Mouse (Mus musculus) midbrain, embryonic 10.5 days (tissue): ENCODE results near the gene Gm20388. TPM values are rescaled to one million over a fixed set of nuclear protein-coding genes. Genes with fewer than 3 reads are reported as not detected.

Experiments used
- DNase-seq: peaks from one replicate; pipeline ENCODE4 v3.0.0-alpha.2; 2017; ENCODE audit warnings: low spot score
- H3K27ac ChIP-seq: fragments of 300-500 bp; sonication (generic); replicated peaks from 2 replicates; pipeline ENCODE4 v1.5.1; 2016; ENCODE audit warnings: mild to moderate bottlenecking
- H3K27me3 ChIP-seq: fragments of 300-500 bp; sonication (generic); 2 replicates; pipeline ENCODE4 v1.6.1; 2016; ENCODE audit warnings: low read depth, mild to moderate bottlenecking; ENCODE audit not compliant: poor library complexity, severe bottlenecking
- H3K36me3 ChIP-seq: fragments of 300-500 bp; sonication (generic); 2 replicates; pipeline ENCODE4 v1.6.1; 2016; ENCODE audit warnings: mild to moderate bottlenecking, moderate library complexity
- H3K4me1 ChIP-seq: fragments of 300-500 bp; sonication (generic); 2 replicates; pipeline ENCODE4 v1.6.1; 2016
- H3K4me3 ChIP-seq: fragments of 300-500 bp; sonication (generic); 2 replicates; pipeline ENCODE4 v1.5.1; 2016; ENCODE audit warnings: mild to moderate bottlenecking, moderate library complexity
- H3K9me3 ChIP-seq: fragments of 300-500 bp; sonication (generic); replicated peaks from 2 replicates; pipeline ENCODE4 v1.6.1; 2016; ENCODE audit warnings: mild to moderate bottlenecking
- WGBS: fragments of 180-500 bp; shearing (Covaris S2); methylation state at CpG from one replicate; pipeline ENCODE4 v1.1.7; 2016; 5-methylcytosine and 5-hydroxymethylcytosine counted together
- polyA plus RNA-seq: library from polyadenylated mRNA; unstranded; fragments of >200 nt; fragmentation: Nextera tagmentation; extraction: Ambion mirVana; gene quantifications from 2 replicates; pipeline ENCODE4 v1.2.1, GENCODE M21; 2016

The Gm20388 gene
- 7.1 and 7.3 TPM in 2 replicates for polyA plus RNA-seq

GRCm38 (mm10) chr8:119910547-119911257, at the start of gene Gm20388:
Gm20388 (plus strand) TSS chr8:119910841.
- Histone ChIP-seq H3K27ac (peak within 1 kb of the TSS; percentile 97), H3K9me3 (no peaks in the 10 kb centered on the region), H3K4me1 (peaks cover 55% of the 10 kb centered on the region), H3K4me3 (peak within 1 kb of the TSS; percentile 85), H3K36me3 (peaks cover 2% of the 10 kb centered on the region; the same call in 1 of the 2 replicates), H3K27me3 (peaks cover 6% of the 10 kb centered on the region)
- WGBS, result under 1% methylated on average over 82 of the region's 97 CpGs
- DNase-seq, result peak; percentile 92

DNA sequence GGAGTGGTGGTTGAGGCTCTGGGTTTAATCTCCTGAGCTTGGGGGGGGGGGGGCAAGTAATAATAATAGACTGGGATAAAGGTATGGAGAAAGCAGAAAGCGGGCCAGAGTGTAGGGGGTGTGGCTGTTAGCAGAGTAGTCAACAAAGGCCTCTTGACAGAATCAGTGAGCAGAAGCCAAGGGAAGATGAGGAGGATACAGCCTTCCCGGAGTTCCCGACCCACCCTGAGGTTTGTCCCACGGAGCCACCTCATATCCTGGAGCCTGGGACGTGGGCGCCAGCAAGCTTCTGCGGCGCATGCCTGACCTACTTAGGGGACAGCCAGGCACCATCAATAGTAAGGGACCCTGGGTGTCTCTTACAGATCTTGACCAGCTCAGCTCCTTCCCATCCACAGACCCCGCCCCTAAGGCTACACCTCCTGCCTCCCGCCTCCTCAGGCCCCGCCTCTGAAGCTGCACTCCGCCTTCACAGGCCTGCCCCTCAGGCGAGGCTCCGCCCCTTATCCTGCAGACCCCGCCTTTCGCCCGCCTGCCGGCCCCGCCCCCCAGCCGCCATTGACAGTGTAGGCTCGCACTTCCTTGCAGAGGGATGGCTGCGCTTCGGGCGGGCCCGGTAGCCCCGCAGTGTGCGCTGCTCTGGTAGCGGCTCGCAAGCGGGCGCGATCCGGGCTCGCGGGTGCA, 48.8 kb upstream of the Gm20388 start, which contains the start of gene Klhl36:
Gene Klhl36, plus strand, starts transcription at position 561 of the 684 bp plus-strand sequence.
- WGBS, result 2% methylated on average over 35 of the region's 35 CpGs
- H3K27me3 ChIP-seq, result peaks cover 51% of the 10 kb centered on the region
- H3K4me1 ChIP-seq, result peaks cover 40% of the 10 kb centered on the region
- DNase-seq, result peak; percentile 98
- peak within 1 kb of the TSS; percentile 76 for H3K4me3 ChIP-seq
- peak within 1 kb of the TSS; percentile 83 for H3K27ac ChIP-seq
- H3K36me3 ChIP-seq, result no peaks in the 10 kb centered on the region
- H3K9me3 ChIP-seq, result no peaks in the 10 kb centered on the region

DNA sequence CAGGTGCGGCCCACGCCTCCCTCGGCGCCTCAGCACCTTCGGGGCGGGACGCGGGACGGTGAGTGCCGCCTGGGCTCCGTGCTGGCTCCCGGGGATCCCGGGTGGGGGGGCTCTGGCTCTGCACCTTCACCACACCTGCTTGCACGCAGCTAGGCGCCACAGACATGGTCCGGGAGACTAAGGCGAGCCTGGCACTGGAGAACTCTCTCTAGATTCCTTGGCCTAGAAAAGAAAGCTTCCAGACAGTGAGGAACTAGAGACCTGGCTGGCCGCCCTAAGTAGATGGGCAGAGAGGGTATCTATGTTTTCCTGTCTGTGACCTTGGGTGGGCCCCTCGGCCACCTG, 48.3 kb upstream of the Gm20388 start:
- 0% methylated on average over 19 of the region's 19 CpGs for WGBS
- no peak for DNase-seq
- Histone ChIP-seq H3K9me3 (no peaks in the 10 kb centered on the region), H3K4me3 (peak overlapping the region; percentile 76), H3K27me3 (peaks cover 51% of the 10 kb centered on the region), H3K36me3 (no peaks in the 10 kb centered on the region), H3K4me1 (peaks cover 38% of the 10 kb centered on the region), H3K27ac (peak overlapping the region; percentile 83)

DNA sequence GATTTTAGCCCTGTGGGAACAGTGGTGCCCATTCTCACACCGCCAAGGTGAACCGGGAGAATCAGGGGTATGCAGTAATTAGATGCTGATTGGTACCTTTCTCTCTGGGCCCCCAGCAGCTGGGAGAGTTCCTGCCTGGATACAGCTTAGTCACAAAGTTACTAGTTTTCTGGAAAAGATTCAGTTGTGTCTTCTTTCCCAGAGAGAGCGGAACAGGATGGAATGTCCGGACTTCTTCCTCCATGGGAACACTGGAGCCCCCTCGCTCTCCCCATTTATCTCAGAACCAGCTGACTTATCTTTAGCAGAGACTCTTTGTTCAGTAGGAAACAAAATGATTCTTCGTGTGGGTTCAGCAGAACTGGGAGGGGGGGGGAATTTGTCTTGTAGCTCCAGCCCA, 47.9 kb upstream of the Gm20388 start:
- Histone ChIP-seq H3K4me3 (peak overlapping the region; percentile 76), H3K36me3 (no peaks in the 10 kb centered on the region), H3K9me3 (no peaks in the 10 kb centered on the region), H3K27me3 (peaks cover 51% of the 10 kb centered on the region), H3K4me1 (peaks cover 34% of the 10 kb centered on the region), H3K27ac (peak overlapping the region; percentile 83)
- 12% methylated on average over 6 of the region's 6 CpGs for WGBS
- DNase-seq, result no peak

DNA sequence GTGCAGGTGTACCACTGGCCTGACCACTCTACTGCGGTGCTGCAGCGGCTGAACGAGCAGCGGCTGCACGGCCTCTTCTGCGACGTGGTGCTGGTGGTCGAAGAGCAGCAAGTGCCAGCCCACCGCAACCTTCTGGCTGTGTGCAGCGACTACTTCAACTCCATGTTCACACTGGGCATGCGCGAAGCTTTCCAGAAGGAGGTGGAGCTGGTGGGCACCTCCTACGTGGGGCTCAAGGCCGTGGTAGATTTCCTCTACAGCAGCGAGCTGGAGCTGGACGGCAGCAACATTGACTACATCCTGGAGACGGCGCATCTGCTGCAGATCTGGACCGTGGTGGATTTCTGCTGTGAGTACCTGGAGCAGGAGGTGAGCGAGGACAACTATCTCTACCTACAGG, 41.0 kb upstream of the Gm20388 start:
- Histone ChIP-seq H3K36me3 (peaks cover 52% of the 10 kb centered on the region), H3K27me3 (0 out of 2 replicates have a peak, but pooled peaks cover 6% of the 10 kb centered on the region), H3K9me3 (peaks cover 13% of the 10 kb centered on the region), H3K4me3 (no peak overlapping the region), H3K27ac (no peak overlapping the region), H3K4me1 (no peaks in the 10 kb centered on the region)
- WGBS, result 83% methylated on average over 20 of the region's 20 CpGs
- DNase-seq, result no peak

GRCm38 (mm10) chr8:119873181-119873580, 37.5 kb upstream of the Gm20388 start:
- Histone ChIP-seq H3K4me3 (no peak overlapping the region), H3K9me3 (peaks cover 13% of the 10 kb centered on the region), H3K4me1 (peaks cover 7% of the 10 kb centered on the region), H3K27ac (no peak overlapping the region), H3K36me3 (peaks cover 70% of the 10 kb centered on the region), H3K27me3 (0 out of 2 replicates have a peak, but pooled peaks cover 3% of the 10 kb centered on the region)
- DNase-seq, result no peak
- 90% methylated on average over 1 of the region's 1 CpGs for WGBS

- no peaks in the 10 kb centered on the region for H3K27me3 ChIP-seq
- H3K27ac ChIP-seq, result no peak overlapping the region
- no peaks in the 10 kb centered on the region for H3K9me3 ChIP-seq
- no peak overlapping the region for H3K4me3 ChIP-seq
- WGBS, result 82% methylated on average over 6 of the region's 6 CpGs
- DNase-seq, result no peak
- H3K36me3 ChIP-seq, result peaks cover 10% of the 10 kb centered on the region
- H3K4me1 ChIP-seq, result peaks cover 17% of the 10 kb centered on the region
Measured at GRCm38 (mm10) chr8:119881301-119881700, 29.3 kb upstream of the Gm20388 start.

- WGBS, result 83% methylated on average over 8 of the region's 8 CpGs
- Histone ChIP-seq H3K4me3 (no peak overlapping the region), H3K27ac (no peak overlapping the region), H3K4me1 (peaks cover 13% of the 10 kb centered on the region), H3K9me3 (no peaks in the 10 kb centered on the region), H3K36me3 (peaks cover 6% of the 10 kb centered on the region), H3K27me3 (no peaks in the 10 kb centered on the region)
- no peak for DNase-seq
Measured at GRCm38 (mm10) chr8:119881917-119882316, 28.7 kb upstream of the Gm20388 start.

DNA sequence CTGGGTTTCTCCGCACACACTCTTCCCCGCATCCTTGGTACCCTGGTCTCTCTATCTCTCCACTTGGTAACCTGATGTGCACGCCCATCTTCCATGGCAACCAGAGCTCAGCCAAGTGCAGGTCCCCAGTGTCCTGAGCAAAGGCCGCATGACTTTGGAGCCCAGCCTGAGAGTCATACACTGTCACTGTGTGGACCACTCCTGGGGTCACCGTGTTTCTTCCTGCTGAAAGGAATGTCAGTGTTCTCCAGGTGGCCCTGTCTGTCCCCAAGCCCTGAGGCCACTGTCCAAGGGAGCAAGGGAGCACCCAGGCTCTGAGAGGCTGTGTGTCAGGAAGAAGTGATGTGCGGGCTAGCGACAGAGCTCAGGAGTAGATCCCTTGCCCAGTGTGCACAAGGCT, 27.4 kb upstream of the Gm20388 start:
- WGBS, result 92% methylated on average over 7 of the region's 7 CpGs
- no peak for DNase-seq
- H3K27ac ChIP-seq, result no peak overlapping the region
- H3K4me1 ChIP-seq, result peaks cover 21% of the 10 kb centered on the region
- no peaks in the 10 kb centered on the region for H3K36me3 ChIP-seq
- H3K4me3 ChIP-seq, result no peak overlapping the region
- no peaks in the 10 kb centered on the region for H3K9me3 ChIP-seq
- no peaks in the 10 kb centered on the region for H3K27me3 ChIP-seq

- H3K4me3 ChIP-seq, result no peak overlapping the region
- DNase-seq, result no peak
- peak overlapping the region; percentile 63; the same call in 1 of the 2 replicates for H3K27ac ChIP-seq
- H3K4me1 ChIP-seq, result peaks cover 24% of the 10 kb centered on the region
- no peaks in the 10 kb centered on the region for H3K36me3 ChIP-seq
- no peaks in the 10 kb centered on the region for H3K27me3 ChIP-seq
- WGBS, result 38% methylated on average over 3 of the region's 3 CpGs
- no peaks in the 10 kb centered on the region for H3K9me3 ChIP-seq
Measured at GRCm38 (mm10) chr8:119885612-119886011, 25.0 kb upstream of the Gm20388 start.

DNA sequence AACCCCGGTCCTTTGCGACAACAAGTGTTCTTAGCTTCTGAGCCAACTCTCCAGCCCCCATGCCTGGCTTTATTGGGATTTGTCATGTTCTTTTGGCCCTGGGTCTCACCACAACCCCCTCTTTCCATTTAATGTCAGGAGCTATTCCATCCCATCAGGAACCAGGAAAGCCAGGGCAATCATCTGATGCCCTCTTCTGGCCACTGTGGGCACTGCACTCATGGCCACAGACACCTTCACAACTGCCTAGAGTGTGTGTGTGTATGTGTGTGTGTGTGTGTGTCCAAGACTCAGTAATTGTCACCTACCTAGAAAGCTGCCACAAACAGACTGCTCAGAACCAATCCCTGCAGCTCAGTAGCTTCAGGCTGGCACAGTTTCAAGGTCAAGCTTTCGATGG, 23.5 kb upstream of the Gm20388 start:
- DNase-seq, result peak; percentile 52
- WGBS, result 94% methylated on average over 3 of the region's 3 CpGs
- H3K9me3 ChIP-seq, result no peaks in the 10 kb centered on the region

DNA sequence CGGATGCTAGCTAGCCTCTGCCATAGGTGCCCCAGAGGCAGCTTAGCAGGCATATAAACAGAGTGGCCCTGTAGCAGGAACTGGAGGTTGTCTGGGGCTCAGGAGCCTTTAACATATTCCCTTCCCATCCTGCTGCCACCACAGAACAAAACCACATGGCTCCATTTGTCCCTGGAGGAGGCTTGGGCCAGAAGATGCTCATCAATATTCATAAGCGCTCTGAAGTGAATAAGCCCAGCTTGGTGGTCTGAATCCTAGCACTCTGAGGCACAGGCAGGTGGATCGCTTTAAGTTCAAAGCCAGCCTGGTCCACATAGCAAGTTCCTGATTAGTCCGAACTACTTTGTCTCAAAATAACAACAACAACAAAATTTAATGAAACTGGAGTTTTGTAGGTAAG, 22.6 kb upstream of the Gm20388 start:
- Histone ChIP-seq H3K27me3 (no peaks in the 10 kb centered on the region), H3K9me3 (no peaks in the 10 kb centered on the region), H3K36me3 (no peaks in the 10 kb centered on the region), H3K4me3 (no peak overlapping the region), H3K27ac (no peak overlapping the region), H3K4me1 (peaks cover 20% of the 10 kb centered on the region)
- WGBS, result 61% methylated on average over 4 of the region's 4 CpGs
- DNase-seq, result no peak

More for the DNA sequence above, 23.5 kb upstream of the Gm20388 start:
- H3K27me3 ChIP-seq, result no peaks in the 10 kb centered on the region
- no peak overlapping the region for H3K27ac ChIP-seq
- no peak overlapping the region for H3K4me3 ChIP-seq
- H3K36me3 ChIP-seq, result no peaks in the 10 kb centered on the region
- H3K4me1 ChIP-seq, result peaks cover 20% of the 10 kb centered on the region

DNA sequence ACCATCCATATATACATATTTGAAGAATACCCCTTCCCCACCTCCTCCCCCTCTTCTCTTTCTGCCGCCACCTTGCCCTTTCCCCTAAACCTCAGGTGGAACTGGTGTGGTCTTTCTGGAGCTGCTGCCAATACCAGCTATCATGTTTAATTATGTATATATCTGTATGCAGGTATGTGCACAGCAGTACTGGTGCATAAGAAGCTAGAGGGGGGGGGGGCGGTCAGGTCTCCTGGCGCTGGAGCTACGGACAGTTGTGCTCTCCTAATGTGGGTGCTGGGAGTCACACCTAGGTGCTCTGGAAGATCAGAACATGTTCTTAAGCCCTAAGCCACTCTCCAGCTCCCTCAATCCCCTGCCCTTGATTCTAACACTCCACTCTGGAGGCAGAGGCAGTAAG, 13.6 kb upstream of the Gm20388 start:
- 78% methylated on average over 4 of the region's 4 CpGs for WGBS
- no peak overlapping the region for H3K27ac ChIP-seq
- no peak for DNase-seq
- no peaks in the 10 kb centered on the region for H3K36me3 ChIP-seq
- no peaks in the 10 kb centered on the region for H3K9me3 ChIP-seq
- peaks cover 5% of the 10 kb centered on the region for H3K4me1 ChIP-seq
- H3K27me3 ChIP-seq, result peaks cover 44% of the 10 kb centered on the region
- H3K4me3 ChIP-seq, result no peak overlapping the region
